Mouse (Mus musculus) induced T-regulatory cell, adult 2 months (primary cell): ENCODE results near the gene Pmis2.

ENCODE experiments used
- DNase-seq: peaks from one replicate; pipeline ENCODE4 v3.0.0-alpha.2; 2012; ENCODE audit warnings: low read depth

Gene Pmis2

DNA sequence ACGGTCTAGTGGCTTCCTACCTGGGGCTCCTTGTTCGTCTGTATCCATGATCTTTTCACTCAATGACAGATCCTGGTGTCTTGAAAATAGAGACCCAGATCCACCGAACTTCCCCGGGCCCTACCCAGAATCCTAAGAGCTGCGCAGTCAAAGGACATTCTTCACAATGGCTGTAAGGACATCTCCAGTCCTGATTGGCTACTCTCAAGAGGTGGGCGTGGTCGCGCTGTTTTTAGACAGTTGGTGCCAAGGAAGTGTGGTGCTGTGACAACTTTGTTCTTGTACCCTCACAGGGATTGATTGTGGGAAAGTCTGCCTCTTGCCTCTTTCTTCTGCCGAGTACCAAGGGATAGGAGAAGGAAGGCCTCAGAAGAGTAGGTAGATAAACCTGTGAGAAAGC is at the start of gene Pmis2:
TSS of gene Pmis2 (minus strand) at position 126 of the 400 bp plus-strand sequence.
- no peak for DNase-seq

DNA sequence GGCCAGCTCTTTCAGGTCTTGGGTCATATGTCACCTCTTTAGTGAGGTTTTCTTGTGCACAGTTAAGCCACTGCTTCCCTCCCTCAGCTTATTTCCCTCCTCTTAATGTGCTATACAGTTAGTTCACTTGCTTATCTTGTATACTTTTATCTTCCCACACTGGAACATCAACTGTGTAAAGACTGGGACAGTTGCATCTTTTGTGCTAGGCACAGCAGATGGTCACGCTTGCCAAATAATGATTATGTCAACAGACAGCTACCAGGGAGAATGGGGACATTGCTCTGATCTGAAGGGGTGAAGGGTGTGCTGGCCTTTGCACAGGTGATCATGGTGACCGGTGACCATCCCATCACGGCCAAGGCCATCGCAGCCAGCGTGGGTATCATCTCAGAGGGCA is 48.3 kb upstream of the Pmis2 start:
- DNase-seq, result no peak

DNA sequence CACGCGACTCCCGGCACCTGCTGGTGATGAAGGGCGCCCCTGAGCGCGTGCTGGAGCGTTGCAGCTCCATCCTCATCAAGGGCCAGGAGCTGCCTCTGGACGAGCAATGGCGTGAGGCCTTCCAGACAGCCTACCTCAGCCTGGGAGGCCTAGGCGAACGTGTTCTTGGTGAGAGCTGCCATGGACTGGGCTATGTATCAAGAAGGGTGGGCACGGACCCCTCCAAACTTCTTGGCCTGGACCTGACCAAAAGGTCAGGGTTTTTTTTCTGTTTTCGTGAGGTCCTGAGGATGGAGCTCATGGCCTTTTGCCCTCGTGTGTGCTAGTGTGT is 46.3 kb upstream of the Pmis2 start:
- no peak for DNase-seq

DNA sequence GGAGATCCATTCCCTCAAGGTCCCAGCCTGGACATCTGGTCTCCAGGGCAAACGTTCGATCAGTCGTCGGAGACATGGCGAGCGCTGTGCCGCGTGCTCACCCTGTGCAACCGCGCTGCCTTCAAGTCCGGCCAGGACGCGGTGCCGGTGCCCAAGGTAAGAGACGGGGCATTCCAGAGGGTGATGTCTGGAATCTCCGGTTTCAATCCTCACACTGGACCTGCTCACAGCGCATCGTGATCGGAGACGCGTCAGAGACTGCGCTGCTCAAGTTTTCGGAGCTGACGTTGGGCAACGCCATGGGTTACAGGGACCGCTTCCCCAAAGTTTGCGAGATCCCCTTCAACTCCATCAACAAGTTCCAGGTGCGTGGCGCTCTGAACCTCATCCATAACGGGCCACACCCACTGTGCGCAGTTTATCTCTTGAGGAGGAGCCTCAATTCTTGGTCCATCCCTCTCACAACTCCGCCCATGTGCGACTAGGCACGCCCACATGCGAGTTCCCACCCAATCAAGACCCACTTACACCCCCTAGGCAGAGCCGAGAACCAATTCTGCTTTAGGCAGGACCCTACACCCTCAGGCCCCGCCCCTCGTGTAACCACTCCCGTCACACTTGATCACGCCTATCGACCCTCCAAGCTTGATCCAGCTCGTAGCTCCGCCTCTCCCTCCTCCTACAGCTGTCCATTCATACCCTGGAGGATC is 45.8 kb upstream of the Pmis2 start:
- peak; percentile 82 for DNase-seq

DNA sequence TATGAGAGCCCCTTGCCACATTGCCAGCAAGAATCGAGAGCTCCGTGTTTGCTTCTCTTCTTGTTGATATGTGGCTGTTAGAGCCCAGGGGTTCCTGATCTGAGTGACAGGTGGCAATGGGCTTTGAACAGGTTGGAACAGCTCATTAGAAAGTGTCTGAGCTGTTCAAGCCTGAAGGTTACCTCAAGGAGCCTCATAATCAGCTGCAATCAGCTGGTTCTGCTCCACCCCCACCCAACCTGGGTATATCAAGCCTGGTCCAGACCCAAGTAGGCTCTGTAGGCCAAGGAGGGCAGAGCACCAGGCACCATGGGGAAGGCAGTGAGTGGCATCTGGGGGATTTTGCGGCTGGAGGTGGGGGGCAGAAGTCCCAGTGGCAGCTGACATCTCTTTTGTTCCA is 40.5 kb upstream of the Pmis2 start, which contains the start of gene Atp4a:
TSS of gene Atp4a (plus strand) at position 268 of the 400 bp plus-strand sequence.
- no peak for DNase-seq

DNA sequence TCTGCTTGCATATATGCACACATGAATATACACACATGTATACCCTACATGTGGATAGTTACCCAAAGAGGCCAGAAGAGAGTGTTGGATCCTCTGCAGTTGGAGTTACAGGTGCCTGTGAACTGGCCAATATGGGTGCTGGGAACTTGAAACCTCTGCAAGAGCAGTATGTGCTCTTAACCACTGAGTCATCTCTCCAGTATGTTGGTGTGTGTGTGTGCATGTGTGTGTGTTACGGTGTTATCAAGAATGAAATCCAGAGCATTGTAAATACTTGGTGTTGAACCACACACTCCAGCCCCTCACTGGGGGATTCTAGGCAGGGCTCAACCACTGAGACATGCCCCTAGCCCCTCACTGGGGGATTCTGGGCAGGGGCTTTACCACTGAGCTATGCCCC is 36.0 kb upstream of the Pmis2 start:
- no peak for DNase-seq

GRCm38 (mm10) chr7:30706214-30706882 is 34.9 kb upstream of the Pmis2 start:
- no peak for DNase-seq

DNA sequence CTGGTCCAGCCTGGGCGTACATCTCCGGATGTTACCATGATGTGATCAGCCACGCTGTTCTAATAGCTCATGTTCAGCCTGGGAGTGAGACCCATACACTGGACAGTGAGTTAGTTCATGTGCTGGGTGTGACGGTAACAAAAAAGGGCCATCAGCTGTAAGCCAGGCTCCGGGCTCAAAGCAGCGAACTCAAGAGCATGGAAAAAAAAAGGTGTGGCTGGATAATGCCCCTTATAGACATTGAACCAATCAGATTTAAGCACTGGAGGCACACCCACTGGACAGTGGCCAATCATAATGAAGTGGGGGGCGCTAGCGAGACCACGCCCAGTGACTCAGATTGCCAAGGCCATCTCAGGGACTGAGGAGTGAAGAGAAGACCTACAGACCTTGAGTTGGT is 27.2 kb upstream of the Pmis2 start, which contains the start of gene 2200002J24Rik:
TSS of gene 2200002J24Rik (plus strand) at position 338 of the 400 bp plus-strand sequence.
- no peak for DNase-seq

- DNase-seq, result no peak
Measured at GRCm38 (mm10) chr7:30698101-30698500, 26.7 kb upstream of the Pmis2 start.

DNA sequence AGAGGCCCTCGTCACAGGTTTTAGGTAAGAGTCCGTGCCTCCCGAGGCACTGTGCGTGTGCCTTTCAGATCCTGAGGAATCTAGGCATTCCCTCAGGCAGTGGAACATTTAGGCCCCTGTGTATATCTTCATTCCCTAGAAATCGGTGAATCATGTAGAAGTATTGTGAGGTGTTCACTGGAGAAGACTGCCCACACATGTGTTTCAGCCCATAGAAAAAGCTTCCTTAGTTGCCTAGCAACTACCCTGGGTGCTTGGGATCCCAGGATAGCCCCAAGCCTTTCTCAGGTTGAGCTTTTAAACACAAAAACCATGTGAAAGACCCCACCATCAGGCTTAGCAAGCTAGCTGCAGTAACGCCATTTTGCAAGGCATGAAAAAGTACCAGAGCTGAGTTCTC is 16.9 kb upstream of the Pmis2 start:
- DNase-seq, result no peak

DNA sequence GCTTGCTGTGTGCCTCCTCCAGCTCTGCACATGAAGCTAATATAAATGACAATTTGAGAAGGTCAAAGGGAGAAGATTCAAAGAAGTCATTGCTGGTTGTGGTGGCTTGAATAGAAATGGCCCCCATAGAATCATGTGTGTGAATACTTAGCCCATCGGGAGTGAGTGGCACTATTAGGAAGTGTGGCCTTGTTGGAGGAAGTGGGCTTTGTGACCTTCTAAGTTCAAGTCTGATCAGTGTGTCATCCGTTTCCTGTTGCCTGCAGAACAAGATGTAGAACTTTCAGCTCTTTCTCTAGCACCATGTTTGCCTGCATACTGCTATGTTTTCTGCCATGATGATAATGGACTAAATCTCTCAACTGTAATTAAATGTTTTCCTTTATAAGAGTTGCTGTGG is 12.0 kb upstream of the Pmis2 start:
- no peak for DNase-seq

DNA sequence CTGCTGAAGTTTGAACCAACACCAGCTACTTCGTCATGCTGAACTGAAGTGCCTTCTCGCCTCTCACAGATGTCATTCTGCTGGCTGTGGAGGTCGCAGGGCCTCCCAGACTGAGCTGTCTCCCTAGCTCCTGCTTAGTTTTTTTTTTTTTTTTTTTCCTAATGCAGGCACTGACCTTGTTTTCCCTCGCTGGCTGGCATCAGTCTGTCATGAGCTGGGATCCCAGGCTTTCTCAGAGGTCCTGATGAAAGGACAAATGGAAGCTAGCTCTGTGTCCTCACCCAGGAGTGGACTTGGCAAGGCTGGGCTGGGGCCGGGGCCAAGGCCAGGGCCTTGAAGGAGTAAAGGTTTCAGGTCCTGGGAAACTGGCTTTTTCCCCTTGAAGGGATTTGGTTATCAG is 10.5 kb upstream of the Pmis2 start:
- no peak for DNase-seq

DNA sequence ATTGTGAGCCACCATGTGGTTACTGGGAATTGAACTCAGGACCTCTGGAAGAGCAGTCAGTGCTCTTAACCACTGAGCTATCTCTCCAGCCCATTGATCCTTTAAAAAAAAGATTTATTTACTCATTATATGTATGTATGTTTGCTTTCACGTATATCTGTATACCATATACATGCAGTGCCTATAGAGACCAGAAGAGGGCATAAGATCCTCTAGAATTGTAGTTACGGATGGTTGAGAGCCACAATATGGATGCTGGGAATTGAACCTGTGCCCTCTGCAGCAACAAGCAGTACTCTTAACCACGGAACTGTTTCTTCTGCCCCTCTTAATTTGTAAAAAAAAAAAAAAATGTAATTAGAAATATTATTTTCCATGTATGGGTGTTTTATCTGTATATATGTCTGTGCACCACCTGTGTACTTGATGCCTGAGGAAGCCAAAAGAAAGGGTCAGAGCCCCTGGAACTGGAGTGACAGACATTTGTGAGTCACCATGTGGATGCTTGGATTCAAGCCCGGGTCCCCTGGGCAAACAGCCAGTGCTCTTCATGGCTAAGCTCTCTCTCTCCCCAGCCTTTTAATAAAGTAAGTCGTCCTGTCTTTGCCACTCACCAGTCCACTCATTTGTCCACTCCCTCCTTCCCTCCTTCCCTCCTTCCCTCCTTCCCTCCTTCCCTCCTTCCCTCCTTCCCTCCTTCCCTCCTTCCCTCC is 7.0 kb upstream of the Pmis2 start:
- peak; percentile 36 for DNase-seq

- DNase-seq, result peak; percentile 79
Measured at GRCm38 (mm10) chr7:30669229-30669628, 2.2 kb downstream of the Pmis2 start.

- no peak for DNase-seq
Measured at GRCm38 (mm10) chr7:30665321-30665720, 6.1 kb downstream of the Pmis2 start.

DNA sequence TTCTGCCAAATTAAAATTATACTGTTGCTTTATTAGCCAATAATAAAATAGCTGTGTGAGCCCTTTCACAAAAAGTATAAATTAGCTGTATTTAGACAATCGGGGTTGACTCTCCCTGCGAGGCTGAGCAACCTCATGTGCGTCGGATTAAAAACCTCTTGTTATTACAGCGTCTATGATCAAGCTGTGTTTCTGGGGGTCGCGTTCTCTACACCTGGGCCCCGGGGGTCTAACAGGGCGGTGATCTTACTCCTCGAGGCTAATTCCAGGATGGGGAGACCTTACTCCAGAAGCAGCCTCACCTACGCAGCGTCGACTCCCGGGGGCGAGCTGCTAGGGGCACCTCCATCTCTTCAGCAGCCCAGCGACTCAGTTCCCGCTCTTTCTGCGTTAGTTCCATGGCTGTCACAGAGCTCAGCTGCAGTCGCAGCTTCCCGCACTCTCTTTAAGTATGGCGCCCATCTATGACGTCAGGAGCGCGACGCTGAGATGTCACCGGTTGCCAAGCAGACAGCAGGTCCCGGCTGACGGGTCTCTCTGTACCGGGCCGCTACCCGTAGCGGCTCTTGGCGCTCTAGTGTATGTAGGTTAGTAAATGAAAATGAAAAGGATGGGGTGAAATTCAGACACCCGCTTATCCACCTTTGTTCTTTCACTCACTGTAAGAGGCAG is 6.7 kb downstream of the Pmis2 start, which contains the start of gene Haus5:
TSS of gene Haus5 (minus strand) at position 466 of the 672 bp plus-strand sequence.
- DNase-seq, result peak; percentile 97

DNA sequence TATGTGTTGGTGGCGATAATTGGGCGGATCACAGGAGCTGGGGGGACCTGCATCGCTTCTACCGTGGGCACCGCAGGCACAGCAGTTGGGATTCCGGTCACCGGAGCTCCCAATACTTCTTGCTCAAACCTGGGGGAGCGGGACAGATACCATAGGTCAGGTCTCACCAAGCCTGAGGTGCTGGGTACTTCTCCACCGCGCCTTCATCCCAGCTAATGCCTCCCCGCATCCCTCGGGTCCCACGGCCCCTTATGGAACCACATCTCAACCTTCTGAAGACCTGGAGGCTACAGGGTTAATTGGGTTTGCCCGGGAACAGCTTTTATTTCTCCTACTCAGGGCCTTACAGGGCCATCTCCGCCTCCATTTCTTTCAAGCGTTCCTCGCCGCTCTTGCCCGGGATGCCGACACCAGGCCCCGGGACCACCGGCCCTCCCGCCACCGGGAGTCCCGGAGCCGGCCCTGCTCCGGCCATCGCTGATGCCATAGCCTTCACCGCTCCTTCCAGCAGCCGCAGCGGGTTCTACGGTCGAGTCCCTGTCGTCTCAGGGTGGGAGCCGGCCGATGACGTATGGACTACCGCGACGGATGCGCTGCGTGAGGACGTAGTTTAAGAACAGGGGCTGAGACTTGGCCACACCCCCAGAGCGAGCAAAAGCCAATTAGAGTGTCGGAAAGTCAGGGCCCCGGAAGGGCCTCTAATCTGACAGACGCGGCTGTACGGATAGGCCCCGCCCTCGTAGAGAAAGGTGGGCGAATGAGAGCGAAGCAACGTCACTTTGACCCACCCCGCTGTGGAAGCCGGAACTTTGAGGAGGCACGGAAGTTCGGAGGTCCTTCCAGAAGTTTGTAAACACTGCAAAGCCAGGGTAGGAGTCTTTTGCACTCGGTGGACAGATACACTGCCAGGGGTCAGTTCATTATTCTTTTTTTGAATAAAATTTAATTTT is 21.5 kb downstream of the Pmis2 start, which contains the start of gene Rbm42:
TSS of gene Rbm42 (minus strand) at position 727 of the 950 bp plus-strand sequence.
- peak; percentile 99 for DNase-seq

GRCm38 (mm10) chr7:30639083-30639482 is 32.3 kb downstream of the Pmis2 start:
- no peak for DNase-seq

GRCm38 (mm10) chr7:30636395-30636794 is 35.0 kb downstream of the Pmis2 start:
- no peak for DNase-seq

DNA sequence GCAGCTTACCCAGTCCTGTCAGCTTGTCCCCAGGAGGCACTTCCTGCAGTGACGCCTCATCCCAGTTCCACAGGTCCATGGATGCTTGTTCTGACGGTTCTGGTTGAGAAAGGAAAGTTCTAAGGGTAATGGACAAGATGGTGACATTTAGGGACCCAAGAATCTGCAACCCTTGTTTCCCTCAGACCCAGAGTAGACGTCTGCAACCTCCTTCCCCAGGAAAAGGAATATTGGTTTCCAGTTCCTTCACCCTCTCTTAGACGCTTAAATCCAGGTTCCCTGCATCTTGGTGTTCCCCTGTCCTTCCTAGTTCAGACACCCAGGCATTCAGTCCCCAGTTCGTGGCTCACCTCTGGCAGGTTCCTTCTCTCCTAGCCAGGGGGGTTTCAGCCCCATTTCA is 35.7 kb downstream of the Pmis2 start, which contains the start of gene Etv2:
TSS of gene Etv2 (minus strand) at position 101 of the 400 bp plus-strand sequence.
- no peak for DNase-seq

- peak; percentile 75 for DNase-seq
Measured at GRCm38 (mm10) chr7:30634621-30635020, 36.8 kb downstream of the Pmis2 start.
